Mouse (Mus musculus): ENCODE measurements around the gene Fut2.

- TF ChIP-seq CTCF (IDR thresholded peaks at IDR 0.05; ENCODE audit: control insufficient read depth, insufficient read depth, insufficient read length) (no peak), MAX (IDR thresholded peaks at IDR 0.05) (peak; percentile 63)
Observed at GRCm38 (mm10) chr7:45704730-45705442, 38.7 kb upstream of the Fut2 start, which contains the start of gene Dbp.

All from C2C12 (cell line).